Mouse (Mus musculus) hindbrain, postnatal 0 days (tissue): ENCODE results near the gene Znhit1. TPM values are rescaled to one million over a fixed set of nuclear protein-coding genes. Genes with fewer than 3 reads are reported as not detected.

ENCODE experiments used
- ATAC-seq: fragments of 200-750 bp; cut with Nextera tagmentation; 2 replicates; pipeline ENCODE4 v1.8.0; 2017; ENCODE audit warnings: mild to moderate bottlenecking, moderate TSS enrichment, moderate library complexity
- DNase-seq: peaks from one replicate; pipeline ENCODE4 v3.0.0-alpha.2; 2015; ENCODE audit warnings: low spot score
- H3K27ac ChIP-seq: fragments of 300-500 bp; sonication (generic); 2 replicates; pipeline ENCODE4 v1.5.1; 2014; ENCODE audit warnings: mild to moderate bottlenecking
- H3K27me3 ChIP-seq: fragments of 300-500 bp; sonication (generic); 2 replicates; pipeline ENCODE4 v1.6.1; 2014; ENCODE audit warnings: low read length, mixed read lengths; ENCODE audit not compliant: insufficient read depth
- H3K36me3 ChIP-seq: fragments of 300-500 bp; sonication (generic); 2 replicates; pipeline ENCODE4 v1.6.1; 2014; ENCODE audit warnings: low read length, mixed read lengths; ENCODE audit not compliant: insufficient read depth
- H3K4me1 ChIP-seq: fragments of 300-500 bp; sonication (generic); 2 replicates; pipeline ENCODE4 v1.6.1; 2014; ENCODE audit warnings: antibody characterized with exemption, low read length, mixed read lengths; ENCODE audit not compliant: insufficient read depth
- H3K4me2 ChIP-seq: fragments of 300-500 bp; sonication (generic); 2 replicates; pipeline ENCODE4 v1.6.1; 2014; ENCODE audit warnings: low read depth, mild to moderate bottlenecking, low read length, moderate library complexity, mixed read lengths
- H3K4me3 ChIP-seq: fragments of 300-500 bp; sonication (generic); 2 replicates; pipeline ENCODE4 v1.5.1; 2014; ENCODE audit warnings: low read length
- H3K9ac ChIP-seq: fragments of 300-500 bp; sonication (generic); replicated peaks from 2 replicates; pipeline ENCODE4 v1.6.1; 2014; ENCODE audit warnings: mild to moderate bottlenecking, low read length, moderate library complexity, mixed read lengths
- H3K9me3 ChIP-seq: fragments of 300-500 bp; sonication (generic); 2 replicates; pipeline ENCODE4 v1.6.1; 2016; ENCODE audit warnings: low read length, mixed read lengths
- CTCF ChIP-seq: IDR thresholded peaks from 2 replicates; pipeline ENCODE4 v1.5.1; 2016; ENCODE audit warnings: antibody characterized with exemption, control low read depth, low read depth
- WGBS: fragments of 180-500 bp; shearing (Covaris S2); extraction: QIAGEN DNeasy Blood & Tissue Kit; methylation state at CpG from one replicate; pipeline ENCODE4 v1.1.7; 2014; 5-methylcytosine and 5-hydroxymethylcytosine counted together
- polyA plus RNA-seq: library from polyadenylated mRNA; unstranded; fragments of >200 nt; fragmentation: Nextera tagmentation; extraction: Ambion mirVana; gene quantifications from 2 replicates; pipeline ENCODE4 v1.2.1, GENCODE M21; 2015
- total RNA-seq: library from RNA; depleted of rRNA; stranded (reverse); fragments of >200 nt; gene quantifications from 2 replicates; pipeline ENCODE4 v1.2.3, GENCODE M21; 2014

Znhit1 gene
- total and polyA plus RNA-seq, 2 experiments from 2014 or later = 68.1 to 140 TPM

- TF ChIP-seq CTCF = no peak
- 95% methylated on average over 8 of the region's 8 CpGs for WGBS
These were observed 22.1 kb downstream of the Znhit1 start for GRCm38 (mm10) chr5:136965686-136966085.

GRCm38 (mm10) chr5:136965210-136965609, 22.6 kb downstream of the Znhit1 start:
- H3K27ac ChIP-seq = no peak overlapping the region
- 94% methylated on average over 9 of the region's 9 CpGs for WGBS

More at GRCm38 (mm10) chr5:136965686-136966085, 22.1 kb downstream of the Znhit1 start:
- DNase-seq (no peak), ATAC-seq (no peak)
- peaks cover 7% of the 10 kb centered on the region; the same call in 1 of the 2 replicates for H3K4me1 ChIP-seq
- no peaks in the 10 kb centered on the region for H3K9me3 ChIP-seq
- no peak overlapping the region for H3K4me3 ChIP-seq
- peaks cover 27% of the 10 kb centered on the region for H3K36me3 ChIP-seq
- H3K27me3 ChIP-seq = no peaks in the 10 kb centered on the region
- H3K9ac ChIP-seq = no peak overlapping the region
- H3K4me2 ChIP-seq = no peak overlapping the region
- no peak overlapping the region for H3K27ac ChIP-seq

GRCm38 (mm10) chr5:136962966-136963540, 24.8 kb downstream of the Znhit1 start:
- Histone ChIP-seq H3K9me3 (no peaks in the 10 kb centered on the region), H3K27ac (peak overlapping the region; percentile 96), H3K27me3 (no peaks in the 10 kb centered on the region), H3K36me3 (peaks cover 27% of the 10 kb centered on the region), H3K4me1 (peaks cover 7% of the 10 kb centered on the region; the same call in 1 of the 2 replicates), H3K4me2 (peak overlapping the region; percentile 91), H3K4me3 (peak overlapping the region; percentile 67), H3K9ac (peak overlapping the region; percentile 72)
- 64% methylated on average over 8 of the region's 8 CpGs for WGBS
- DNase-seq (no peak), ATAC-seq (no peak)
- no peak for TF ChIP-seq CTCF

More at GRCm38 (mm10) chr5:136965210-136965609, 22.6 kb downstream of the Znhit1 start:
- H3K27me3 ChIP-seq = no peaks in the 10 kb centered on the region
- DNase-seq (no peak), ATAC-seq (no peak)
- peaks cover 27% of the 10 kb centered on the region for H3K36me3 ChIP-seq
- no peak overlapping the region for H3K4me2 ChIP-seq
- no peak for TF ChIP-seq CTCF
- H3K9me3 ChIP-seq = no peaks in the 10 kb centered on the region
- H3K9ac ChIP-seq = no peak overlapping the region
- H3K4me1 ChIP-seq = peaks cover 7% of the 10 kb centered on the region; the same call in 1 of the 2 replicates
- no peak overlapping the region for H3K4me3 ChIP-seq

- Histone ChIP-seq H3K4me3 (peak overlapping the region; percentile 67), H3K27me3 (no peaks in the 10 kb centered on the region), H3K36me3 (peaks cover 27% of the 10 kb centered on the region), H3K4me1 (peaks cover 7% of the 10 kb centered on the region; the same call in 1 of the 2 replicates), H3K27ac (peak overlapping the region; percentile 96), H3K9ac (peak overlapping the region; percentile 72), H3K4me2 (peak overlapping the region; percentile 91), H3K9me3 (no peaks in the 10 kb centered on the region)
- ATAC-seq (peak; percentile 72), DNase-seq (peak; percentile 87)
- peak; percentile 96 for TF ChIP-seq CTCF
- WGBS = 0% methylated on average over 10 of the region's 10 CpGs
These were observed 25.3 kb downstream of the Znhit1 start for GRCm38 (mm10) chr5:136962501-136962900.

- Histone ChIP-seq H3K4me3 (peak overlapping the region; percentile 67), H3K4me2 (peak overlapping the region; percentile 91), H3K9me3 (no peaks in the 10 kb centered on the region), H3K4me1 (peaks cover 7% of the 10 kb centered on the region; the same call in 1 of the 2 replicates), H3K9ac (peak overlapping the region; percentile 72), H3K27me3 (no peaks in the 10 kb centered on the region), H3K36me3 (peaks cover 27% of the 10 kb centered on the region), H3K27ac (peak overlapping the region; percentile 96)
- DNase-seq (peak; percentile 95), ATAC-seq (peak; percentile 95)
- WGBS = under 1% methylated on average over 20 of the region's 20 CpGs
- no peak for TF ChIP-seq CTCF
These were observed 25.8 kb downstream of the Znhit1 start for GRCm38 (mm10) chr5:136961983-136962461.

- TF ChIP-seq CTCF = no peak
- no peaks in the 10 kb centered on the region for H3K9me3 ChIP-seq
- WGBS = 22% methylated on average over 5 of the region's 5 CpGs
- peaks cover 28% of the 10 kb centered on the region for H3K36me3 ChIP-seq
- H3K4me2 ChIP-seq = peak overlapping the region; percentile 91
- peaks cover 7% of the 10 kb centered on the region; the same call in 1 of the 2 replicates for H3K4me1 ChIP-seq
- DNase-seq = peak; percentile 52
- H3K9ac ChIP-seq = peak overlapping the region; percentile 72
- peak overlapping the region; percentile 96 for H3K27ac ChIP-seq
- peak overlapping the region; percentile 67 for H3K4me3 ChIP-seq
- peak; percentile 68 for ATAC-seq
- no peaks in the 10 kb centered on the region for H3K27me3 ChIP-seq
These were observed 26.4 kb downstream of the Znhit1 start for GRCm38 (mm10) chr5:136961334-136961982.
